Mouse (Mus musculus): ENCODE measurements around the gene Nsmf.

DNA sequence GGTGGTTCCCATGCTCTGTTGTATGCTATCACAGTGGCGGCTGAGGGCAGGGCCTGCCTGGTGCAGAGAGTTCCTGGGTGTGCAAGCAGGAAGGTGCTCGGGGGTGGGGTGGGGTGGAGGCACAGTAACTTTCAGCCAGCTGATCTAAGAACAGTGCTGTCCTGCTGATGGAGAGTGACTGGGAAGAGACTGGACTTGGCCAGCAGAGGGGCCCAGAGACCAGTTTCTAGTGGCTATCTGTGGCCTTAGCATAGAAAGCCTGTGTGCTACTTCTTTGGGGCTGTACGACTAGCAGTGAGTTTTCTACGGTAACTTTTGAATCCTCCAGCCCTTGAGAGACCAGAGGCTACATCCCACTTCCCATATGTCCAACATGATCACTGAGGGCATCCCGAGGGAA is 44.8 kb downstream of the Nsmf start:
- TF ChIP-seq CTCF (conservative IDR thresholded peaks at IDR 0.05; ENCODE audit: low read length): no peak
- TF ChIP-seq POU5F1 (IDR thresholded peaks at IDR 0.05; ENCODE audit: borderline replicate concordance, low read length): no peak

Measured in E14TG2a.4 (cell line).